Mouse (Mus musculus): Measurements from ENCODE around the gene Rabif.

GRCm38 (mm10) chr1:134552396-134552795 is 57.9 kb downstream of the Rabif start:
- no peak for TF ChIP-seq CTCF (IDR thresholded peaks at IDR 0.05; ENCODE audit: low read depth, low read length)
- TF ChIP-seq POLR2A (IDR thresholded peaks at IDR 0.05; ENCODE audit: insufficient read depth, low read length), result no peak

All from ES-Bruce4 (cell line).